Mouse (Mus musculus) mouse embryonic stem cell (cell line): ENCODE measurements around the gene Hoxd12.

Experiments used
- in situ Hi-C, 2 experiments: fragments of 300-500 bp; cut with MboI; formaldehyde crosslinking; loops; 1 replicate in 1 of 2; 3 replicates in 1 of 2; pipeline ENCODE4 v1.14.3; 2019 to 2020; ENCODE audit warnings: low sequenced_read_pairs in 2 of 2, low pct_unique_long_range_greater_than_20kb in 1 of 2, mixed read lengths in 1 of 2; ENCODE audit not compliant: unreplicated experiment in 1 of 2

The Hoxd12 gene

DNA sequence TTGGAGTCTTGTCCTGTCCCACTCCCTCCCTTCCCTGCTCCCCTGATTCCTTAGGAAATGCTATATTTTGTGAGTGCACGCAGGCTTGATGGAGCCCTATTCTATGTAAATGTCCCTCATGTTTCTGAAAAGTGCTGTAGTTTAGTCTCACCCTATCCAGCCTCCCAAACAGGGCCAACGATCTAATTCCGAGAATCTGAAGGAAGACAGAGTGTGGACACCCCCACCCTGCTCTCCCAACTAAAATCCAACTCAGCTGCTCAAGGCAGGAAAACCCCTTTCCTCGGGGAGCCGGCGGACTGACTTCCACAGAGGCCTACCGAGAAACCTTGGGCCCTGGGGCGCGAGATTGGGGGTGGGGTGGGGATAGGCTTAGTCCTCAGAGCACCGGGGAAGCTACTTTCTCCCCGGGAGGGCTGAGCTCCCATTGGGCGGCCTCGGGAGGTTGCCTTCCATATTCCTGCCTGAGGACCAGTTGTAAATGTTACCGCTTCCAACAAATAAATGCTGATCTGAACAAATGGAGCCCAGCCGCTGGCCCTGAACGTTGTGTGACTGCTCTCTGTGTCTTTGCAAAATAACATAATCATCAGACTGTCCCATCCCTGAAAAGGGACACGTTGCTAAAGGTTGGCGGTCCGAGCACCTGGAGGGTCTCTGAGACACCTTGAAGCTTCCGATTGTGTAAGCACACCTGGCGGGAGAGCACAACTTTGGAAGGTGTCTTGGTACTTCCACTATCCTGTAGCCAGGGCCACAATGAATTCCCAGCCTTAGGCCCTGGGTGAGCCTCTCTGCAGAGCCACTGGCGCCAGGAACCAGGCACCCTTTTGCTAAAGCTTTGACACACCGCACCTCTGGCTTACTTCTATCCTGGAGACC, 25.1 kb downstream of the Hoxd12 start:
- in situ Hi-C loops: loop anchor here (5.0 to 25.0 kb wide), 4 partner anchors 37 to 887 kb away; no protein-coding TSS in a partner anchor

- in situ Hi-C loops: loop anchor here in 1 of 2 experiments (5.0 kb wide), 1 partner anchor 37 kb away; no protein-coding TSS in a partner anchor
Measured at GRCm38 (mm10) chr2:74700546-74701112, 25.8 kb downstream of the Hoxd12 start.

DNA sequence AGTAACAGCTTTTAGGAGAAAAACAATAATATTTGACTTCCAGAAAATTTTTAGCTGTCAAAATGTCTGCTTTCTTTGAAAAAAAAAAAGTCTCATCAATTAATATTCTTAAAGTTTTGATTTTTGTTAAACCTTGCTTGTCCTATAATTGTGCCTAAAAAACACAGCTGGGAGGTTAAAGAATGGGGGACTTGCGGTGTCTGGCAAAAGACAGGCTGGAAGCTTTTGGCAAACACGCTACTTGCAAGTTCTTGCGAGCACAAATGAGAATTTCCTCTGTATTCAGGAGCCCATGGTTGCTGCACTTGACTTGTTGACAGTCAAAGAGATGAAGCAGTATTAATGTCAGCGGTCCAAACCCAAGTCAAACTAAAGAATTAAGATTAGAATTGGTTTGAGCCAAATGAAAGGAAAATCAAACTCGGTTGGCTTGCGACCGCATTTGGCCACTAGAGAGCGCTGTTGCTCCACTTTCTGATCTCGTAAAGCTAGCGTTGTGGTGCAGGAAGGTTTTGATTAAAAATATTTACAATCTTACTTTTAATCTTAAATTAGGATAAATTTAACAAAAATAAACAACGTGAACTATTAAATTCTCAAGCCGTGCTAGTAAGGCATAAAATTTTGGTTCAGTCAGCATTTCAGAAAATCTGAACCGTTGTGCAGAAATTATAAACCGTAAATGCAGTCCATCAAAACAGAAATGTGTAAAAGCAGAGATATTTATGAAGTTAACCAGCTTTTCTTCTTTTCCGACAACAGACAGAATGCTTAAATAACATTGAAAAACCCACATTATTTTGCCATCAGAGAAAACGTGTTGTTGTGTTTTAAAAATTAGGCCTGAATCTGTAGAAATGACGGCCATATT, 27.4 kb downstream of the Hoxd12 start:
- in situ Hi-C loops: loop anchor here in 1 of 2 experiments (5.0 kb wide), 1 partner anchor 35 kb away; no protein-coding TSS in a partner anchor

DNA sequence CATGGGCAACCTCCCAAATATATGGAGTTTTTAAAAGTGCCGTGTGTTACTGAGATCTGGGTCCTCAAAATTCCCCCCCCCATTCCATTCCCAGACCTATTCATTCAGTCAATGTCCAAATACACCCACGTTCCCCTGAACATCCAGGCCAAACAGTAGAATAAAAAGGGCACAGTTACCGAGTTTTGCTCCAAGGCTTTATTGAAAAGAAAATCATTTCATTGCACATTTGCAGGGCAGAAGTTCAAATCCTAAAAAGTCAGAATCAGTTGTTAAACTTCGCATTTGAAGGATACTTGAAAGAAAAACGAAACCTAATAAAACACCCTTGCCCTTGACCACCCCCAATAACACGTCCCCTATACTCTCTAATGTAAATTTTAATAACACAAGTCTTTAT, 28.0 kb downstream of the Hoxd12 start:
- in situ Hi-C loops: loop anchor here in 1 of 2 experiments (5.0 kb wide), 1 partner anchor 34 kb away; no protein-coding TSS in a partner anchor

- in situ Hi-C loops: loop anchor here in 1 of 2 experiments (5.0 kb wide), 1 partner anchor 34 kb away; no protein-coding TSS in a partner anchor
Measured at GRCm38 (mm10) chr2:74703317-74703716, 28.5 kb downstream of the Hoxd12 start.

DNA sequence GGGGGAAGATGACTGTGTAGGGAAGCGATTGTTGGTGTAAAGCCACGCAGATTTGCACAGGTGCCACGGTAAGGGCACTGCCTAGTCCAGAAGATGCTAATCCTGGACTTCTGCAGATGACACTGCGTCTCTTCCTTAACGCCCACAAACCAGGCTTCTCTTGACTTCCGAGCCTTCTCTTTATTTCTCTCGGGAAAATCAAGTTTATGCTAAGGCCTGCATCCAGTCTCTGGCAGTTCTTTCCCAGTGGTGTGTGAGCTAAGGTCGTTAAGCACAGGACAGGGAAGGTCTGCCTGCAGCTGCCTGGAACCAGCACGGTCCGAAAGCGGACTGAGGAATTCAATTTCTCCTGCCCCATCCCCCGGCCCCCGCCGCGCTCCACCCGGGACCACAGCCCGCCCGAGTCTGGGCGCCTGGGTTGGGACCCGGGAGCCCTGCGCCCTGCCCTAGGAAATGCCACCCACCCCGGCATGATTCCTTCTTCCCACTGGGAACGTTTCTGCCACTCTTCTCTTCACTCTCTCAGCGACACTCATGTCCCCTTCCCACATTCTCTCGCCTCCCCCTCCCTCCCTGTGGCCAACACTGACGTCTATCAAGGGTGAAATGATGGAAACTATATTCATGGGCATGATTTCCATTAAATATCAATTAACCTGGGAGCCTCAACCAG, 29.0 kb downstream of the Hoxd12 start:
- in situ Hi-C loops: loop anchor here in 1 of 2 experiments (5.0 kb wide), 1 partner anchor 33 kb away; no protein-coding TSS in a partner anchor

GRCm38 (mm10) chr2:74704393-74704998, 29.7 kb downstream of the Hoxd12 start, which contains the start of gene Hoxd8:
Gene Hoxd8, plus strand, starts transcription at chr2:74704615.
- in situ Hi-C loops: loop anchor here in 1 of 2 experiments (5.0 kb wide), 1 partner anchor 33 kb away; no protein-coding TSS in a partner anchor

DNA sequence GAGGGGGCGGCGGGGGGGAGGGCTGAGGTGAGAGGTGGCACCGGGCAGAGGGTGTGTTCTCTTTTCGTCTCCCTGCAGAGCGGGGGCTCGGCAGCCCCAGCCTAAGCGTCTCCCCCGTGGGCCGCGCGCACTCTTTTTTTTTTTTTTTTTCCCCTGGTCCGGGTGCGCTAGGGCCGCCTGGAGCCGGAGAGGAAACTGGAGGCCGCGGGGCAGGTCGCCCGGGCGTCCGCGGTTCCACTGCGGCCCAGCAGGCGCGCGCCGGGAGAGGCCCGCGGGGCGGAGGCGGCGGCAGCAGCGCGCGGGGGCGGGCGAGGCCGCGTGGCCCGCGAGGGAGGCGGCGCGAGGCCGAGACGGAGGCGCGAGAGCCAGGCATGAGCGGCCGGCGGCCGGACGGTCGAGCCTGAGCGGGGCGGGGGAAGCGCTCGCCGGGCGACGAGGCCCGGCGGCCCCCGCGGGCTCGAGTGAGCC, 30.2 kb downstream of the Hoxd12 start:
- in situ Hi-C loops: loop anchor here in 1 of 2 experiments (5.0 kb wide), 1 partner anchor 32 kb away; no protein-coding TSS in a partner anchor

- in situ Hi-C loops: no loop called here
Measured at GRCm38 (mm10) chr2:74705467-74706089, 30.8 kb downstream of the Hoxd12 start.

DNA sequence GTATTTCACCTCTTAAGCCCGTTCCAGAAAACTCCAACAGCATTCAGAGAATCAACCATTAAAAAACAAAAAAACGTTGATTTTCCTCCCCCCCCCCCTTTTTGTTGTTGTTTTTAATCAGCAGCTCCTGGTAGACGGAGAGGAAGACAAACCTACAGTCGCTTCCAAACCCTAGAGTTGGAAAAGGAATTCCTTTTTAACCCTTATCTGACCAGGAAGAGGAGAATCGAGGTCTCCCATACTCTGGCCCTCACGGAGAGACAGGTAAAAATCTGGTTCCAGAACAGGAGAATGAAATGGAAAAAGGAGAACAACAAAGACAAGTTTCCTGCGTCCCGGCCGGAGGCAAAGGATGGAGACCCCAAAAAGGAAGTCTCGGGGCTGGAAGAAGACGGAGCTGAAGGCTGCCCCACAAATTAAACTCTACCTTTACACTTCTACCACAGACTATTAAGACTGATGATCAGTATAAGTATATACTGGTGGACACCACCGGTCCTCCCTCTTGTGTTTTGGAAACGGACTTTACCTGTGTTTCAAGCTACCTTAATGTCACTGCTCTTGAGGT, 31.7 kb downstream of the Hoxd12 start:
- in situ Hi-C loops: no loop called here

GRCm38 (mm10) chr2:74707599-74707998, 32.8 kb downstream of the Hoxd12 start:
- in situ Hi-C loops: no loop called here

DNA sequence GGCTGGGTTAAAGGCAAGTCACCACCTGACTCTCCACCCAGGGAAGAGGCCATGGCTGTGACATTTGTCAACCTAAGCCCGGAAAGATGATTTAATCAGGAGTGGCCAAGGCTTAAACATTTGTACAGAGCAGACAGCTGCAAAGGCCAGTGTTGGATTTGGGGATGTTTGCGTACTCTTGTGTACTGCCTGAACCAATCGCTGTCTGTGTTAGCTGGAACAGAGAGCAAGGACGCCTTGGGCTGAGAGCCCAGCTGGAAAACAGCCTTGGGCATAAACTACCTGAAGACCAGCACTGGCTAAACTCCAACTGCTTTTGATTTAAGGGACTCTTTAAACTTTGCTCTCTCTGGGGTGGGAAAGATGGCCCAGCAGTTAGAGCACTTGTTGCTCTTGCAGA, 33.9 kb downstream of the Hoxd12 start:
- in situ Hi-C loops: no loop called here

- in situ Hi-C loops: no loop called here
Measured at GRCm38 (mm10) chr2:74709465-74710419, 34.9 kb downstream of the Hoxd12 start.

DNA sequence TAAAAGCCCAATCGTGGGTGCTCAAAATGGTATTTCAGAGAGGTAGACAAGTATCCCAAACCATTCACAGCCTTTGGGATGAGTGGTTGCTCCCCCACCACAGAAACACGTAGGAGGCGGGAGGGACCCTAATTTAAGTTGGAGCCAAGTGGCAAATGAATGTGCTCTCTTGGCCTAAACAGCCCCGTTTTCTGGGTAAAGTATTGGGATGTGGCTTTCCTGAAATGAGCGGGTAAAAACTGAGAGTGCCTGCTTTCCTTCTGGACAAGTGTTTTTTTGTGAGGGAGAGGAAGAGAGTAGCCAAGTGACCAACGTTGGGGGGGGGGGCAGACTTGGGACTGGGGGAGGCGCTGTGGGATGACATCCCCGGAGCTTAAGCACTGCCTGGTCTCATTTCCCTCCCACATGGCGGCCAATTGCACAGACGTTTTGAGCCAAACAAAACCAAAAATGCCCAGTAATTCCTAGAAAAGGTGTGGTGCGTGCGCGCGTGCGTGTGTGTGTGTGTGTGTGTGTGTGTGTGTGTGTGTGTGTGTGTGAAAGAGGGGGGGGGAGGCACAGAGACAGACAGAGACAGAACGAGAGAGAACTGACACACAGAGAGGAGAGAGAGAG, 36.2 kb downstream of the Hoxd12 start:
- in situ Hi-C loops: no loop called here
